Mouse (Mus musculus): ENCODE measurements around the gene Cers5. TPM values are rescaled to one million over a fixed set of nuclear protein-coding genes. Genes with fewer than 3 reads are reported as not detected.
"Not testable (repeated sequence)": the region's sequence is repeated elsewhere in the genome, so short reads cannot be mapped to it uniquely, and the experiment has no call there.

The Cers5 gene
- 53.1 and 59.8 TPM in 2 replicates for polyA plus RNA-seq (2012; rRNA removed)

DNA sequence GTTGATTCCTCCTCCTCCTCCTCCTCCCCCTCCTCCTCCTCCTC lies at the start of gene Cers5:
TSS of gene Cers5 (minus strand) at position 5 of the 44 bp plus-strand sequence.
- not testable (repeated sequence) for DNase-seq (ENCODE audit: low read depth)

DNA sequence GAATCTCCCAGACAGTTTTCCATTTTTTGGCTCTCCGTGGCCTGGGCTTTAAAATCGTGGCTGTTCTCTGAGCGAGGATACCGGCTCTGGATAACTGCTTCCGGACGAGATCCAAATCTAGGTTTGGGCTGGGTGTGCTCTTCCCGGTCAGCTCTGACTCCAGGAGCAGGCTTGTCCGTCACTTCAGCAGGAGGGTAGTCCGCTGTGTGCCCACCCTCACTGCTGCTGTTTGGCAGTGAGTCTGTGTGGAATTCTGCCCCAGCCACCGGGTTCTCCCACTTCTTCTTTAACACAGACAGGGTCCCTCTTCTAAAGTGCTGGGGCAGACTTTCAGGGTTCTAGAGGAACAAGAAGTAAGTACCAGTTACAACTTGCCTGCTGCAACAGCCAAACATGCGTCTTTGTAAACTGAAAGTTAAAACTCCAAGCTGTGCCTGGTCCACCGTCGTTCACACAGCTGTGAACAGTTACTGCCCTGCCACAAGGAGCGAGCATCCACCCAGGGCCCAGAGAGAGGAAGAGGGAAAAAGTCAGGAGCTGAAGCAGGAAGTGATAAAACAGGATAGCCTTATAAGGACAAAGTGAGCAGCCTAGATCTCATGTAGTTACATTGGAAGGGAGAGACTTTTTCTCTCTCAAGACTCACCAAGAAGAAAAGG lies 47.1 kb upstream of the Cers5 start:
- no peak for DNase-seq (ENCODE audit: low read depth)

DNA sequence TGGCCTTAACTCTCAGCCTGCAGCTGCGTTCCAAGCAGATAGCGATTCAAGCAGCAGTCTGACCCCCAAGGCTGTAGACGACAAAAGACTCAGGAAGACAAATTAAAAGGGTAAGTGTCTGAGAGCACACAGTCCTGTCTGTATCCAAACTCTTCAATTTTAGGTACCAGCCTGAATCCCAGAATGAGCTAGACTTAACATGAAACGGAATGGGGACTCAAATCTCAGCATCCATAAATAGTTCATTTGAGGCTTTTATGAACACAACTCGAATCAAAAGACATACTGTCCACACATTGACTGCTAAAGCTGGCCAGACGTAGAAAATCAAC lies 46.4 kb upstream of the Cers5 start:
- no peak for DNase-seq (ENCODE audit: low read depth)

DNA sequence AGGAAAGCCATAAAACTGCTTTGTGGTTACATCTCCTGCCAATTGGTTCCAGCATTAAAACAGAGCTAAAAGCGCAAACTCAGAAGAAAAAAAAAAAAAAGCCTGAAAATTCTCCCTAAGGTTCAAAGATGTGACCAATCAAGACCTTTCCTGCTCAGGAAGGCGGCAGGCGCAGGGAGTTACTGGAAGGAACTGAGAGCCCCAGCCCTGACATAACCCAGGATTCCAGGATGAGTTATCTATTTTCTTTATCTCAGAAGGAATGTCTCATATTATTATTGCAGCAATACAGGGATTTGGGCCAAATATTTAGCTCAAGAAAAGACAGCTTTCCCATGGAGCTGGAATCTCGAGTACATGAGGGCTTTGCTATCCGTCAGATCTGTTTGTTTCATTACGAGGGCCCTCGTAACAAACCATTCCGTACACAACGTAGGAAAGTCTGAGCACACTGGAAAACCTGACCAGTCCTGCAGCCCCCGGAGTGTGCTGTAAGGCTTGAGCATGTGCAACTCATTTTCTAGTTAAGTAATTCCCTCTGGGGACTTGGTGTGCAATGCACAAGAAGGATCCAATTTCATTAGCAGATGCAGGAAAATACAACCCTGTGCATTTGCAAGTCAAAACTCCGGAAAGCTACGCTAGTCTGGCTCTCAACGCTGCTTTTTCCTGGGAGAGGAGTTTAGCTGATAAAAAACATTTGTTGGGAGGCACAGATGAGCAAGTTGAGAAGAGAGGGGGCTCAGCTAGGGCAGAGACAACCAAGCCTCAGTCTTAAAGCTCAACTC lies 45.8 kb upstream of the Cers5 start:
- no peak for DNase-seq (ENCODE audit: low read depth)

DNA sequence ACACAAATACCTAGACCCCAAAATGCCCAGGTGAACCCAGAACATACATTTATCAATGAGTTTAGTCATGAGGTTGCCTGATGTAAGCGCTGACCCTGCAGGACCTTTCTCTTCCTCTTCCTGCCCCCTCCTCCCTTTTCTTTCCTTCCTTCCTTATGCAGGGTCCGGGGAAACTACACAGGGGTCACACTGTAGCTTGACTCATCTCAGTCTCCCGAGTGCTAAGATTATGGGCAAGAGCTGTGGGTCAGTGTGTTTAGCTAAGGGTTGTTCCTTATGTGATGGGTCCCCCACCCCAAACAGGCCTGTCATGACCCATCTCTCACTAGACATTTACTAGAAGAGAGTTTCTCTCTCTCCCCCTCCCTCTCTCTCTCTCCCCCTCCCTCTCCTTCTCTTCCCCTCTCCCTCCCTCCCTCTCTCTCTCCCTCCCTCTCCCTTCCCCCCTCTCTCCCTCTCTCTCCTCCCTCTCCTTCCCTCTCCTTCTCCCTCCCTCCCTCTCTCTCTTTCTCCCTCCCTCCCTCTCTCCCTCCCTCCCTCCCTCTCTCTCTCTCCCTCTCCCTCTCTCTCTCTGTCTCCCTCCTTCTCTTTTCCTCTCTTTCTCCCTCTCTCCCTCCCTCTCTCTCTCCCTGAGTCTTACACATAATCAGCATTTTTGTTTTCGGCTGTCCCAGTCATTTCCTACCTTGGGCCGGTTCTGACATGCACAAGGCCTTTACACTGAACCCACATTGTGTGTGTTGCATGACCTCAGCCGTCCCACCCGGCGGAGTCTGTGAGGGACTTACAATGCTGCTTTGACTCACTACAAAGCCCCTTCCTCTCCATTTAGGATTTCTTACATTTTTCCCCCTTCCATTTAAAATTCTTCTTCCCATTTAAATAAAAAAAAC lies 44.9 kb upstream of the Cers5 start:
- DNase-seq (ENCODE audit: low read depth) = no peak

DNA sequence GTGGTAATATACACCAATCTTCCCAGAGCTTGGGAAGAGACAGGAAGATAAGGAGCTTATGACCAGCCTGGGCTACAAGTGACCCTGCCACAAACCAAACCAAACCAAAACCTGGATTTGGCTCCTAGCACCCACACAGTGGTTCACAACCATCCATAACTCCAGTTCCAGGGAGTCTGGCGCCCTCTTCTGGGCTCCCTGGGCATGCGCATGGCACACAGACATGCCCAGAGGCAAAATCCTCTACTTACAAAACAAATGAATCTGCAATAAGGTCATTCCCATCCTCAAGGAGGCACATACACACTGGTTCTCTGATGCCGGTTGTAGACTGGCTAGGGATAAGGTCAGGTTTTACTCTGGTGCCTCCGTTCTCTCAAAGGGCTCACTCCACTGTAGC lies 43.3 kb upstream of the Cers5 start:
- no peak for DNase-seq (ENCODE audit: low read depth)

DNA sequence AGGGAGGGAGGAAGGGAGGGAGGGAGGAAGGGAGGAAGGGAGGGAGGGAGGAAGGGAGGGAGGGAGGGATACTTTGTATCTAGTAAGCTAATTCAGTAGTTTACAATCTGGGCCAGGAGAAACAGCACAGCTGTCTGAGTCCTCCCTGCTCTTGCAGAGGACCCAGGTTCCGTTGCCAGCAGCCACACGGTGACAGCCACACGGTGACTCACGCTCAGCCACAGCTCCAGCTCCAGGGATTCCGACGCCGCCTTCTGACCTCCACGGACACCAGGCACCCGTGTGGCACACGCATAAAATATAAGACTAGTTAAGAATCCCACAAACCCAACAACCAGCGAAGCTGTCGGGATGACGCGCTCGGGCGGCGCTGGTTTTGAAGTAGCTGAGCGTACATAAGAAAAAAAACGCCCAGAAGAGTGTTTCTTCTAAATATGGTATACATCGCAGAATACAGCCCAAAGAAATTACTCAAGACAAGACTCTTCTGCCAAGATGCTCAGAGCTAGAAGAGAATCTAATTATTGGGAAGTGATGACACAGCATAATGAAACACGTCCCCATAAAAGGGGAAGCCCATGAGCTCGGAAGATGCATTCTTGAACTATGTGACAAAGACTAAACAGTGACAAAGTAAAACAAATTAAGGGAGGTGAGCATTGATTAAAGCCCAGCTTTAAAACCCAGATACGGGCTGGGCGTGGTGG lies 42.0 kb upstream of the Cers5 start:
- no peak for DNase-seq (ENCODE audit: low read depth)

DNA sequence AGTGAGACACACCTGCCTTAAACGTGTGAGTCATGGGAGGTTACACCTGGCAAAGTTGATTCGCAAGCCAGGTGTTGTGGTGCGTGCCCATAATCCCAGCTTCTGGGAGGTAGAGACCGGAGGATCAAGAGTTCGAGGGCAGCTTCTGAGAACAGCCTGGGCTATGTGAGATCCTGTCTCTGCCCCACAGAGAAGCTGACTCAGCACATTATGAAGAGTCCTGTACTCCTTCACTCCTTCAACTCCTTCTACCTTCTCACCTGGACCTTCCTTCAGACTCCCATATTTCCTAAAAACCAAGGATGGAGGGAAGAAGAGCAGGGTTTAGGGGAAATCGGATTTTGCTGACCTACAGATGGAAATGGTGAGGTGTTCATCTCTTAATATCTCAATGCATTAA lies 41.0 kb upstream of the Cers5 start:
- no peak for DNase-seq (ENCODE audit: low read depth)

DNA sequence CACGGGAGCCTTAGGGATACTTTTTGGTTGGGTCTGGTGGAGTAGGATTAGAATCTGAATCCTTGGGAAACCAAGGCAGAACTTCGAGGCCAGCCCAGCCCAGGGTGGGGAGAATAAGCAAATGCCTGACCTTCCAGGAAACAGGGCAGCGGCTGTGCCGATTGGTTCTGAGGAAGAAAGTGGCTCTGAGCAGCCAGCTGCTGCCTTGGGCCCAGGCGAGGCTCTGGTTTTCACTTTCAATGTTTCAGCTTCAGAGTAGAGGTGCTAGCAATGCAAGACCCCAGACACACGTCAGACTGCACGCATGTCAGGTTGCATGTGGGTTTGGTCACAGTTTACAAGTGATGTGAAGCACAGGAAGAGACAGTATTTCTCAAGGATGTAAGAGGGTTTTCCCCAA lies 39.4 kb upstream of the Cers5 start:
- no peak for DNase-seq (ENCODE audit: low read depth)

DNA sequence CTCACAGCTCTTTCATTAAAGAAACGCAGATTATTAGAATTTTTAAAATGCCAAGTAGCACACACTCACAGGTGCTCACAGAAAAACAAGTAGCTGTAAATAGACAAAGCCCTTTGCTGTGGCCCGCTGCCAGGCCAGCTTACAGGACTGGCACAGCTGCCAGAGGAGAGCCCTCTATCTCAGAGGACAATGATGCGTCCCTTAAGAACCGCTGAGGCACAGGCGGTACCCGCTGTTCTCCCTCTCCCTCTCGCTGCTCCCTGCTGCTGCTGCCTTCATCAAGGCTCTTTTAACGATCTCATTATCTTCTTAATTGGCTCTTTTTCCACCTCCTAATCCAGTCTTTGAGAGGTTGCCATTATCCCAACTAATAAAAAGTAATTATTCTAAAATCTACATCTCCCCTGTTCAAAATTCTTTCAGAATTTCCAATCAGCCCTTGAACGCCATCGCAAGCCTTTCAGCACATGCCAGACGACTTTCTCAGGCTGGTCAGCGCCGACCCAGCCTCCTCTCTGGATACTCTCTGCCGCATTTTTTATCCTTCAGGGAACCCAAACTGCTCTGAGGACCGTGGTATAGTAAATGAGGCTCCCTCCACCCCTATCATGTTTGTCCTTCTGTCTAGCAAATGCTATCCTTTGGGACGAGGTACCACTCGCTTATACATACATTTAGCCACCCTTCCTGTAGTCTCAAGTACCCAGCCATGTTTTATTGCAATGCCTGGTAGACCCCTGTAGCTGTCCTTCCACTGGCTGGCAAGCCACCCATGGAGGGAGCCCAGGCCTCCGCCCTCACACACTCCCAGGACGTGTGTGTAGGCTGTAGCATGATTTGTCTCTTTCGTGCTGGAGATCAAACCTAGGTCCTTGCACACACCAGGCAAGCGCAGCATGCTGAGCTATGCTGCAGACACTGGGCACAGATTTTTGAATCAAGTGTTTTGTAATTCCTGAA lies 35.4 kb upstream of the Cers5 start:
- DNase-seq (ENCODE audit: low read depth) = no peak

DNA sequence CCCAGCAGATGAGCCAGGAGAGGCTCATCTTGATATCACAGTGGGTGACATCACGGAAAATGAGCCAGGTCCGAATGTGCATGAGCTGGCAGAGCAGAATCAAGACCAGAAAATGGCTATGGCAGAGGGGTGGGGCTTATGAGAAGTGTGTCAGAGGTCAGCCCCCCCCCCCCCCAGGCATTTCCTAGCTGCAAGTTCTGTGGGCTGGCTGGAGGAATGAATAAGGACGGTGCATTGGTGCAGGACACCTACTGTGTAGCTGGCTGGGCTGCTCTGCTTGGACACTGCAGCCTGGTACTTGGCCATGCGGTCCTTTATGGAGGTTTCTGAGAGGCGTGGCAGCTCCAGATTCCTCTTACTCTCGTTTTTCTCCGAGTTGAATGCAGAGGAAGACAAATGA lies 33.5 kb upstream of the Cers5 start:
- DNase-seq (ENCODE audit: low read depth) = no peak

DNA sequence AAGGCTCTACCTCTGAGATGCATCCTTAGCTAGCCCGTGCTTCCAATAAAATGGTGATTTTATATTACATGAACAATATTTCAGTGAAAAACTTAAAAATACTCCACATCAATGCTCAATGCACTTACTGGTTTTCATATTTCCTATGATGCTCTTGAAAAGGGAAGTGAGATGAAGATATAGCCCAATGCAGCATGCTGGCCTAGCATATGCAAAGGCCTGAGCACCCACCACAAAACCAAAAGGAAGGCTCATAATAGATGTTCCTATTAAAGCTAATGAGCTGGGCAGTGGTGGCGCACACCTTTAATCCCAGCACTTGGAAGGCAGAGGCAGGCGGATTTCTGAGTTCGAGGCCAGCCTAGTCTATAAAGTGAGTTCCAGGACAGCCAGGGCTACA lies 33.0 kb upstream of the Cers5 start:
- no peak for DNase-seq (ENCODE audit: low read depth)

DNA sequence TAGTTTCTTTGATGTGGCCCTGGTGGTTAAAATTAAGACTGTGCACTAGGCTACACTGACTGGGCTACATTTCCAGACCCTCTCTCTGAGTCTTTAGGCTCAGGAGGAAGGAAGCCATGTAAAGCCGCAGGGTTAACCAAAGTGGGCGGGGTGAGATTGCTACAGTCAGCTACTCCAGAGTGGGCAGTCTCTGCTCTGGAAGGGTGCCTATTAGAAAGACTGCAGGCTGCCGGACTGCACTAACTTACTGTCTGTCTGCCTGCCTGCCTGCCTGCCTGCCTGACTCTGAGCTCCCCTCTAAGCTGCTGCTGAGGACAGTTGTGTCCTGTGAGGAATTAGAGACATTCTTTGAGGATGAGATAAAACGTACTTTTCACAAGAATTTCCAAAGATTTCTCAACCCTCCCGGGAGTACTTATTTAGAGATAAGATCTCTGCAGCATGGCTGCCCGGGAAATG lies 30.5 kb upstream of the Cers5 start:
- DNase-seq (ENCODE audit: low read depth) = no peak

DNA sequence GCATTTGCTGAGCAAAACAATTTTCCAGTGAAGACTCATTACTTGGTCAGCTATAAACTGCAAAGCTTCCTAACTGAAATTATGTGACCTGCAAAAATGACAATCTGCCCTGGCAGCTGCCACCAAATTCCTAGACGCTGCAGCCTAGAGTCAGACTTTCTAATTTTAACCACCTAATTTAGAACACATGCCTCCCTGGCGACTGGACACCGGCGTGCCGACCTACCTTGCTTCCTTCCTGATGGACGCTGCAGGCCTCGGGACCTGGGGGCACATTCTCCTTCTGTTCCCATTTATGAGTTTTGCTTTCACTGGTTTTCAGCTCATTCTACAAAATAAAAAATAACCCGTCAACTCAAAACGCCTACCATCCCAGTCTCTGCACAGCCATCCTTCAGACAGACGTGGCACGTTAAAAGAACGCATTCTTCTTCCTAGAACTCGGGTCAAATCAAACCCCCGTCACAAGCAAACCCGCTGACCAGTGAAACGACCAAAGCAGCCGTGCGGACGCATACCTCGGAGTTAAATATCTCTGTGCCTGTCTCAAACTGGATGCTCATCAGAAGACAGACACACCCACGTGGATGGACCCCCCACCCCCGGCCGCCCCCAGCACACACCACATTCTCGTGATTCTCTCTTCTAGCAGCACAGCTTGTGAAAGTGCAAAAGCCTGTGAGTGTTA lies 29.3 kb upstream of the Cers5 start:
- DNase-seq (ENCODE audit: low read depth) = no peak

DNA sequence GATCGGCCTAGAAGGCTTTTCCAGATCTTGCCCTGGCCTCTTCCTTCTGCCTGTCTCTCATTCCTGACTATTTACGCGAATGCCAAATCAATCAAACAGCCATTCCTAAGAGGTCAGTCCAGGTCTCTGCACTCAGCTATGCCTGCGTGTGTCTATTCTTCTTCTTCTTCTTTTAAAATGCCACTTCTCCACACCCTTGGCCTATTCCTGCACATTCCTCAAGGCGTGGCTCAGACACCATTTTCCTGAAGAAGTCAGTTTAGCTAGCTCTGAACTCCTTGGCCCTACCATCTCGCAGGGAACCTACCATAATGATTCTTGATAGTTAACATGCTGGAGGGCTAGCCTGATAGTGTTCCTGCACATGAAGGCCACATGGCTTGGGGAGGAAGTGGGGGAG lies 27.0 kb upstream of the Cers5 start:
- no peak for DNase-seq (ENCODE audit: low read depth)

DNA sequence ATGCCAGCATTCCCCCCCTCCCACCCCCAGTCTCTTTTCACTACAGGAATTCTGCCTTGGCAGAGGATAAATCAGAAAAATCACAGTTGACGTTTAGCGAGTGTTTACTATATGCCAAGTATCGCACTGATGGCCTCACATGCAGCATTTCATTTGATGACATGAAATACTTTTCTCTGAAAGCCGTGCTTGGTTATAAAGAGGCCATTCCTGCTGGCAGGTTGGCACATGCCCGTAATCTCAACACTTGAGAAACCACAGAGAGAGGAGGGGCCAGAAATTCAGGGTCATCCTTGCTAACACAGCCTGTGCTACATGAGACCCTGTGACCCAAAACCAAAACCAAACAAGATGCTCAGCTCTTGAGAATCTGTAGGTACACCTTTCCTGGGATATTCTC lies 25.2 kb upstream of the Cers5 start:
- DNase-seq (ENCODE audit: low read depth) = no peak

DNA sequence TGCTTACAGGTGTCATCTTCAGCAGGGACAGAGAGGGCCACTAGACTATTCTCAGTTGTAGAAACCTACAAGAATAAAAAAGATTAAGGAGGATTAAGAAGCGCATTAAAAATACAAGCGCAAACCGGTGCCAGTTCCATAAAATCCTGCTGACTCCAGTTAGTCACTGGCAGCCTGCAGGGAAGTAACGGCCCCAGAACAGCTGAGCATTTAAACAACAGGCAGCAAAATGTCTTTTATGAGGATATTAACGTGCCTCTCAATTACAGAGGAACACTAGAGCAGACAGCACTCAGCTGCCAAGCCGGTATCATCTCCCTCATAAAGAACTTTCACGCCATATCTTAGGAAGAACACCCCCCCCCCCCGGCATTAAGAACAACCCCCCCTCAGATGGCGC lies 24.1 kb upstream of the Cers5 start:
- no peak for DNase-seq (ENCODE audit: low read depth)

DNA sequence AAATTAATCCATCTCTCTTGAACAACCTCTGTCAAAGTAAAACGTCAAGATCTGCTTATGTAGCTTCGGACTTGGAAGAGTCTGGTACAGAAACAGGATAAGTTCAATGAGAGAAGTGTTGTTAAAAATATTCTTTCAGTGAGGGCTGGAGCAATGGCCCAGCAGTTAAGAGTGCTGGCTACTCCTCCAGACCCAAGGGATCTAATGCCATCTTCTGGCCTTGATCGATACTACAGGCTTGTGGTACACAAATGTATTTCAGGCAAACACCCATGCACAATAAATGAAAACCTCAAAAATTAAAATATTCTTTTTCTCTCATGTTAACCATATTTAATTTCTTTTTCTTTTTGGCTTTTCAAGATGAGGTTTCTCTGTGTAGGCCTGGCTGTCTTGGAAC lies 23.4 kb upstream of the Cers5 start:
- no peak for DNase-seq (ENCODE audit: low read depth)

DNA sequence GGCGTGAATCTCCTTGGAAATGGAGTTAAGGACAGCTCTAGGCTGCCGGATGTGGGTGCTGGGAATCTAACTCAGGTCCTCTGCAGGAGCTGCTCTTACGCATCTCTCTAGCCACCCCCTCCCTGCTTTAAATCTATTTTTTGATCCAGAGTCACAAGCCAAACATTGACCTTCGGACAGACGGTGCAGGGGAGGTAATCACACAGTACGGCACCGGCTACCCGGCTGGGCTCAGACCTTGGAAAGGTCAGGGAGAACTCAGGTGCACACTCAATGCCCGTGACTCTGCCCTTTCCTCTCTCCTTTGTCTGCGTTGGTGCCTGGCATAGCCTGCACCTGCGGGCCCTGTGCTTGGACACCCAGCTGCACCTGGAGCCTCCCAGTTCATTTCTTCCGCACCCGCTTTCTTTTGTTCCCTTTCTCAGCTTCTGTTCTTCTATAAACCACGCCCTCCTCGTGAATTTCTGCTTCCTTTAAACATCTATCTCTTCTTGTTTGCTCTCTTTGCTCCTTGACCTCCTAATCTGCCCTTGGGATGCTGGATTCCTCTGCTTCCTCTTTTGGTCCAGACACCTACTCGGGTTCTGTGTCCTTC lies 19.6 kb upstream of the Cers5 start:
- DNase-seq (ENCODE audit: low read depth) = no peak

DNA sequence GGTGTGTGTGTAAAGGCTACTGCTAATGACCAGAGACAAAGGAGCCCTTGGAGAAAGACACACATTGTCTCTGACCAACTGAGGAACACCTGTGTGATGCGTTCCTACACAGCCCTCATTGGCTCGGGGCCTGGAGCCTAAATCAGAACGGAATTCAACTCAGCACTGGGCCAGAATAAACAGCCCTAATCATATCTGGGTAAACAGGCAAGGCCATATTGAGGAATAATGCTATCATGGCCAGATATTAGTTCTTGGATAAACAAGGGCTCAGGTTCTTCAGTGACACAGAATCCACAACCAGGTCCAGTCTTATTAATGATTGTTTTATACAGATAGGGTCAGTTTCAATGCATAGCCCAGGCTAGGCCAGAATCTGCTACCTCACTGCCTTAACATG lies 18.3 kb upstream of the Cers5 start:
- no peak for DNase-seq (ENCODE audit: low read depth)

DNA sequence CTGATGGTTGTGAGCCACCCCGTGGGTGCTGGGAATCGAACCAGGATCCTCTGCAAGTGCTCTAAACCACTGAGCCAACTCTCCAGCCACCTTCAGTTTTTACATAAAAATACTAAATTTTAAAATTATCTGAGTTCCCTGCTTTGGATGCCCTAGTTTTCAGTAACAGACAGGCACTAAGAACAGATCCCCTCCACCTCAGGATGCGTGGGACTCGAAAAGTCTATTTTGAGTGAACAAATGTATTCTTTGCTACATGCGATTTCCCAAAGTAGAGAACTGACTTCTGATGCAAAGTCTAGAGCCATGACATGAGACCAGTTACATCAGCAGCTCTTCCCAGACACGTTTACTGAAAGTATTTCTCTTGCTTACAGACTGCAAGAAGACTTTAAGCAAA lies 17.8 kb upstream of the Cers5 start:
- DNase-seq (ENCODE audit: low read depth) = no peak
